Mouse (Mus musculus) frontal cortex, postnatal 36 days (tissue): Measurements from ENCODE around the gene Rpl21.
"Not testable (repeated sequence)": the region's sequence is repeated elsewhere in the genome, so short reads cannot be mapped to it uniquely, and the experiment has no call there.

Experiments used
- DNase-seq, 2 experiments: peaks; one replicate each; pipeline ENCODE4 v3.0.0; 2022; ENCODE audit warnings: low spot score in 2 of 2

Rpl21 gene

GRCm38 (mm10) chr5:146867246-146867945 is 34.7 kb downstream of the Rpl21 start:
- DNase-seq = peak; percentile 84 to 88

GRCm38 (mm10) chr5:146867946-146868314 is 35.2 kb downstream of the Rpl21 start:
- DNase-seq = peak in 1 of 2 experiments; percentile 45

GRCm38 (mm10) chr5:146872981-146873631 is 40.4 kb downstream of the Rpl21 start:
- no peak for DNase-seq

GRCm38 (mm10) chr5:146876024-146876423 is 43.3 kb downstream of the Rpl21 start:
- DNase-seq = no peak

- not testable (repeated sequence) for DNase-seq
Observed at GRCm38 (mm10) chr5:146877882-146878281, 45.2 kb downstream of the Rpl21 start.

GRCm38 (mm10) chr5:146882261-146882660 is 49.6 kb downstream of the Rpl21 start:
- DNase-seq = no peak

- no peak for DNase-seq
Observed at GRCm38 (mm10) chr5:146883053-146883452, 50.4 kb downstream of the Rpl21 start.

GRCm38 (mm10) chr5:146883486-146884272 is 51.0 kb downstream of the Rpl21 start:
- DNase-seq = no peak
